Mouse (Mus musculus) cerebellum, adult 11 months (tissue): Measurements from ENCODE around the gene Alkbh6.
A peak's percentile ranks its signal among the peaks of the same experiment; 100 is the strongest.

Experiments used
- DNase-seq: peaks from one replicate; pipeline ENCODE4 v3.0.0; 2022

The Alkbh6 gene

DNA sequence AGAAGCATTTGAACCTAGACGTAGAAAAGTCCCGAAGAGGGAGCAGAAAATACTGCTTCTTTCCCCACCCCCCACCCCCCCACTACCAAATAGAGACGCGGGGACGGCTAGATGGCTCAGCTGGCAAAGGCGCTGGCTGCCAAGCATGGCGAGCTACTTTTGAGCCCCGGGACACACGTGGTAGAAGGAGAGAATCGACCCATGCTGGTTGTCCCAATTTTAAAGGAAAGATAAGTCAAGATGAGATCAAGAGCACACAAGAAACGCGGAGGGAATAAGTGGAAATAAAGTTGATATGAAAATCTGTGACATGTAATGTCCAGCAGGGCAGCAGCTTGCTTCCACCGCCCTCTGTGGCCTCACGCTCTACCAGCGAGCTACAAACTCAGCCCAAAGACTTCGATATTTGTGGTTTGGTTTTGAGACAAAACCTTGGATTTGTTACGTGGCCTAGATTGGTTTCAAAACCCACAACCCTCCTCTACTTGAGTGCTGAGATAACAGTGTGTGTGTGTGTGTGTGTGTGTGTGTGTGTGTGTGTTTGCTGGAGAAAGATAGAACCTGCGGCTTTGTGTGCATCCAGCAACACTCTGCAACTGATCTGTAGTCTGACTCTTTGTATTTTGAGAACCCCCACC is 24.2 kb downstream of the Alkbh6 start:
- no peak for DNase-seq

GRCm38 (mm10) chr7:30333436-30333835 is 24.9 kb downstream of the Alkbh6 start:
- peak; percentile 86 for DNase-seq

GRCm38 (mm10) chr7:30334563-30334962 is 26.0 kb downstream of the Alkbh6 start:
- DNase-seq = no peak

DNA sequence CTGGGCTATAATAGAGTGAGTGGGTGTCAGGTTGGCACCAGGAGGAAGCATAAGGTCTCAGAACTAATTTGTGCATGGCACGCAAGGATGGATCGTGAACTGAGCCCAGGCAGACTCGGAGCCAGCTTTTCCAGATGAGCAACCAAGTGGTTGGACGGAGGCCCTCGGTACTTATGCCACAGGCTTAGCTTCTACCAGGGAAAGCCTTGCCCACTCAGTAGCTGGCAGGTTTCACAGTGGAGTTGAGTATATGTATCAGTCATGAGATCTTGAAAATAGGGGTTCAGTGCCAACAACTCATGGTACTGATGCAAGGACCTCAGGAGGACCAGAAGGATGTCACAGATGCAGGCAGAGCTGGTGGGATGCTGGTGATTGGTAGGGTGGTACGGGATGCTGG is 27.2 kb downstream of the Alkbh6 start:
- no peak for DNase-seq

GRCm38 (mm10) chr7:30336384-30336783 is 27.9 kb downstream of the Alkbh6 start:
- peak; percentile 90 for DNase-seq

GRCm38 (mm10) chr7:30339432-30340109 is 31.1 kb downstream of the Alkbh6 start:
- no peak for DNase-seq

- no peak for DNase-seq
These were observed 38.3 kb downstream of the Alkbh6 start for GRCm38 (mm10) chr7:30346635-30347379.

DNA sequence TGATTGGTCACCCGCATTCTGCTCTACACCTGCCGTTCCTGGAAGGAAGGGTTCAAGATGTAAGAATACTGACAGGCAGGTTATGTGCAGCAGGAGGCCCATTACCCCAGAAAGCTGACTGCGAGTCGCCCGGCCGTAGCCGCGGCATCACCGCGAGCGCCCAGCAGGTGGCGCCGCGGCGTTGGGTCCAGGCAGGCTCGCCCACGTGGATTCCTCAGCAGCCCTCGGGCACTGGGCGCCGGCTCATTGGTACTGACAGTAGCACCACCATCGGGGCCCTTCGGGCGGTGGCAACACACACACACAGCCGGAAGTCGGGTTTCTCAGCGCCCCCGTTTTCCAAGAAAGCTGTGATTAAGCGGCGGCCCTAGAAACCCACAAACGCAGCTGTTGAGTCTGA is 39.3 kb downstream of the Alkbh6 start:
- DNase-seq = peak; percentile 81

DNA sequence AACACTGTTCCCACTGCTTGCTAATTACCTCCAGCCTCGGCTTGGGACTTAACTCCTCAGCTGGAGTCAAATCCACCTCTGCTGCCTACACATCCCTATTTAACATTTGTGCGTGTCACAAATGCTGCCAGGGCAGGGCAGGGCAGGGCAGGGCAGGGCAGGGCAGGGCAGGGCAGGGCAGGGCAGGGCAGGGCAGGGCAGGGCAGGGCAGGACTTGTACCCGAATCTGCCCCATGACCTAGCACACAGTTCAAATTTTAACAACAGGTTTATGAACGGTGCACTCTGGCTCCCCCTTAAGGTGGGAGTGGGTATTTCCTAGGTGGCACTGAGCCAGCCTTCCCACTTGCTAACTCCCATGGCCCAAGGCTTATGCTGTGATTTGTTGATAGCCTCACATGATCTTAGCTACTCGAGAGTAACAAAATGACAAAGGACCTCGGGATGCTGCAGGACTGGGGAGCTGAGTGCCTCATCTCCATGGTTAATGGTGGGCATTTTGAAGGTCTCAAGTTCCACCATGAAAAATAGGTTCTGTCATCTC is 44.8 kb downstream of the Alkbh6 start:
- DNase-seq = peak; percentile 76

DNA sequence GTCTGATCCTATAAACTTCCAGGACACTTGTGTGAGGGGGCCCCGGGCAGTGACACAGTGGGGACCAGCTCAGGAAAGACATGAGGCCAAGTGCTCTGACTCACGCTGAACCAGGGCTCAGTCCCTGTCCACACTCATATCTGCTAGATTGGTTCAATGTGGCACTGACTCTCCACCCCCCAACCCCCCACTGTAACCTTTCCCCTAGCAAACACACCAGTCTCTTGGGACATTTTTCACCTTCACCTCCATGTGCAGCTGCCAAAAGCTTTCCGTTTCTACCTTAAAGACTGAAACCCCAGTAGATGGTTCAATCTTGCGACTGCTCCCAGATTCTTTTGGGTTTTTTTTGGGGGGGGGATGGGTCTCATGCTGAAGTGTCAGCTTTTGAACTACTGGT is 45.5 kb downstream of the Alkbh6 start:
- DNase-seq = no peak

DNA sequence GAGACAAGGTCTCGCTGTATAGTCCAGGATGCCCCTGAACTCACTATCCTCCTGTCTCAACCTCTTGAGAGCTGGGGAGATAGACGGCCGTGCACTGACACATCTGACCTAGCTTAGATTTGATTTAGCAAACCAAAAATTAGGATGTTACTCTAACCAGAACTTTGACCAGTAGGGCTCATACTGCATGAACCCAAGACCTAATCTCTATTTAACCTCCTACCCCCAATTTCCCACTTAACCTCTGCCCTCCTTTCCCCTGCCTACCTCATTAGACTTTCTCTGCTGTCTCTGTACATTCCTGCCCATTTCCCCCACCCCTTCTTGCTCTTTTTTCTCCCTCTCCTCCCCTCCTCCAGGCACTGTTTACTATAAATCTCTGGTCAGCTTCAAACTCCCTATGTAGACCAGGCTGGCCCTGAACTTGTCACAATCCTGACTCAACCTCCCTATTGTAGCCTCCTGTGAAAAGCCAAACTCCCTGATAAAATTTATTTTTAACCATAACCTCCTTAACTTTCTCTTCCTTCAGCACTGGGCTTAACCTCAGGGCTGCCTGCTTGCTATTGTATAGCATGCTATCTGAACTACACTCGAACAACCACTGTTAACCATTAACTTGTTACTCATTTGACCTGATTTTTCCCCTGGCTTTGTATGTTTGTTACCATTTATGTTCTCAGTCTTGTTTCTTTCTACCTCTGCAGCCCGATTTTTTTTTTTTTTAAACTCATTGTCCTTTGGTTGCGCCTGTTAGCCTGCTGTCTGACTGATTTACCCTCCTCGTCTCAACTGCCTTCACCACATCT is 50.1 kb downstream of the Alkbh6 start:
- DNase-seq = no peak

GRCm38 (mm10) chr7:30359276-30359865 is 50.9 kb downstream of the Alkbh6 start:
- DNase-seq = no peak

DNA sequence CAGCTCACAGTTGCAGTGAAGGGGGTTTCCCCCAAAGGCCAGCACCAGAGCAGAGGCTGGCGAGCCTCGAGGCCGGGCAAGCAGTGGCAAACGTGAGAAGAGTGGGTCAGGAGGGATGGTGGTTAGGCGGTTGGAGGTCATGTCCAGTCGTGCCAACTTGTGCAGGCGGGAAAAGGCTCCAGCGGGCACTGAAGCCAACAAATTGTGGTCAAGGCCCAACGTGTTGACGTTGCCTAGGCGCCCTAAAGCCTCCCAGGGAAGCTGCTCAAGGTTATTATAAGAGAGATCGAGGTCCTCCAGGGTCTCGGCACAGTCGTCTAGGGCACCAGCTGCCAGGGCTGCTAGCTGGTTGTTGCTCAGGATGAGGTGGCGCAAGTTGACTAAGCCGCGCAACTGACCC is 51.5 kb downstream of the Alkbh6 start:
- DNase-seq = no peak

DNA sequence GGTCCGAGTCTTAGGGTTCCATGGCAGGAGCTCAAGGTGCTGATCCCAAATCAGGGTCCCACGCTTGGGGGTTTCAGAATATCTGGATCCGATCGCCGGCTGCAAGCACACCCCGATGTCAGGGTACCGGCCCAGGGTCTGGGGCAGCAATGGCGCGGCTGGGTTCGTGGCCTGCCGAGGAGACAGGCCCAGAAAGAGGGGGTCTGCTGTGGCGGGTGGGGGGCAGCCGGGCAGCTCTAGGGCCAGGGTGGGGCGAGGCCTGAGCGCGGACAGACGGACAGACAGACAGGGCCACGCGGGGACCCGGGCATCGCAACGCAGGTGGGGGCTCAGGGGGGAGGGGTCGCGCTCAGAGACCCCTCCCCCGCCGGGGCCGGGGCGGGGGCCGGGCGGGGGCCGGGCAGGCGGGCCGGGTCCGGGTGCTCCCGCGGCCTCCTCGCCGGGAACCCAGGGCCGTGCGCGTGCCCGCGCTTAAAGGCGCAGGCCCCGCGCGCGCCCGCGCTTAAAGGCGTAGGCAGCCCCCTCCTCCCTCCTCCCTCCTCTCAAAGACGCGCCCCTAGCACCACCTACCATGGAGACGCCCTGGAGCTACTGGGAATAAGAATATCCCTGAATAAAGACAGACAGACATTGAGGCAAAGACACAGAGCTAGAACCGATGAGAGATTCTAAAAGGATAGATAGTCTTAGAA is 54.3 kb downstream of the Alkbh6 start, which contains the start of gene Lrfn3:
Gene Lrfn3 (minus strand): TSS at position 121 of the 692 bp plus-strand sequence.
- DNase-seq = peak; percentile 72

- DNase-seq = peak; percentile 17
These were observed 54.8 kb downstream of the Alkbh6 start for GRCm38 (mm10) chr7:30363344-30363738.
